Mouse (Mus musculus) bone marrow, adult 2 months (tissue): ENCODE results near the gene Dnmt3c.

ENCODE experiments used
- CTCF ChIP-seq: fragments of 200-500 bp; IDR thresholded peaks from 2 replicates; pipeline ENCODE4 v1.5.1; 2011; ENCODE audit warnings: low read length, control low read depth; ENCODE audit not compliant: control insufficient read depth, insufficient read depth
- POLR2A ChIP-seq: fragments of 200-500 bp; IDR thresholded peaks from 2 replicates; pipeline ENCODE4 v1.6.1; 2011; ENCODE audit warnings: low read depth, mild to moderate bottlenecking, control low read depth, low read length, borderline replicate concordance; ENCODE audit not compliant: control insufficient read depth

DNA sequence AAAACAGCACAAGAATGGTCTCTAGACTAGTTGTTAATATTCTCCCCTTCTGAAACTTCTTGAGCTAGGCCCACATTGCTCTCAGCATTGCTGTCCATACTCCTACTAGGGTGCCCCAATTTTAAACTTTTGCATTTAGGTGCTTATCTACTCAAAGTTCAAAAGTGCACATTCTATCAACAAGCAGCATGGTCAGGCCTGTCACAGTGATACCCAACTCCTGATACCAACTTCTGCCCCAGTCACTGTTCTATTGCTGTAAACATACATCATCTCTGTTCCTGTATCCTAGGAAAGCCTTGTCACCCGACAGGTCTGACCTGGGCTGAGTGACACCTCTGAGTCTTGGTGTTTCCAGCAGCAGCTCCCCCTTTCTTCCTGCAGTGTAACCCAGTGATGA is 26.6 kb downstream of the Dnmt3c start:
- TF ChIP-seq POLR2A: no peak
- TF ChIP-seq CTCF: no peak
